Mouse (Mus musculus) heart, embryonic 16.5 days (tissue): Measurements from ENCODE around the gene Gpr21. TPM values are rescaled to one million over a fixed set of nuclear protein-coding genes. Genes with fewer than 3 reads are reported as not detected.
"Not testable (repeated sequence)": the region's sequence is repeated elsewhere in the genome, so short reads cannot be mapped to it uniquely, and the experiment has no call there.

ENCODE experiments used
- ATAC-seq: fragments of 200-750 bp; cut with Nextera tagmentation; replicated peaks from 2 replicates; pipeline ENCODE4 v1.8.0; 2017; ENCODE audit warnings: moderate number of reproducible peaks; ENCODE audit not compliant: insufficient read depth, low FRiP score; ENCODE audit errors: extremely low read depth
- H3K27ac ChIP-seq: fragments of 300-500 bp; sonication (generic); 2 replicates; pipeline ENCODE4 v1.5.1; 2014; ENCODE audit warnings: mild to moderate bottlenecking, low read length, control low read depth, moderate library complexity
- H3K27me3 ChIP-seq: fragments of 300-500 bp; sonication (generic); 2 replicates; pipeline ENCODE4 v1.6.1; 2014; ENCODE audit warnings: low read length, mixed read lengths; ENCODE audit not compliant: control insufficient read depth, insufficient read depth
- H3K36me3 ChIP-seq: fragments of 300-500 bp; sonication (generic); 2 replicates; pipeline ENCODE4 v1.6.1; 2014; ENCODE audit not compliant: control insufficient read depth, insufficient read depth
- H3K4me1 ChIP-seq: fragments of 300-500 bp; sonication (generic); 2 replicates; pipeline ENCODE4 v1.6.1; 2014; ENCODE audit warnings: low read length, mixed read lengths; ENCODE audit not compliant: control insufficient read depth, insufficient read depth
- H3K4me2 ChIP-seq: fragments of 300-500 bp; sonication (generic); 2 replicates; pipeline ENCODE4 v1.6.1; 2014; ENCODE audit warnings: low read depth, mild to moderate bottlenecking, control low read depth, low read length
- H3K4me3 ChIP-seq: fragments of 300-500 bp; sonication (generic); 2 replicates; pipeline ENCODE4 v1.5.1; 2014; ENCODE audit warnings: mild to moderate bottlenecking, control low read depth, low read length
- H3K9ac ChIP-seq: fragments of 300-500 bp; sonication (generic); 2 replicates; pipeline ENCODE4 v1.6.1; 2014; ENCODE audit warnings: low read length, control low read depth
- H3K9me3 ChIP-seq: fragments of 300-500 bp; sonication (generic); replicated peaks from 2 replicates; pipeline ENCODE4 v1.6.1; 2016; ENCODE audit warnings: low read length; ENCODE audit not compliant: control insufficient read depth
- WGBS: fragments of 180-500 bp; shearing (Covaris S2); extraction: QIAGEN DNeasy Blood & Tissue Kit; methylation state at CpG from one replicate; pipeline ENCODE4 v1.1.7; 2014; 5-methylcytosine and 5-hydroxymethylcytosine counted together
- polyA plus RNA-seq: library from polyadenylated mRNA; unstranded; fragments of >200 nt; fragmentation: Nextera tagmentation; extraction: Ambion mirVana; gene quantifications from 2 replicates; pipeline ENCODE4 v1.2.1, GENCODE M21; 2015

The Gpr21 gene
- polyA plus RNA-seq: 0.75 and 1.2 TPM in 2 replicates

DNA sequence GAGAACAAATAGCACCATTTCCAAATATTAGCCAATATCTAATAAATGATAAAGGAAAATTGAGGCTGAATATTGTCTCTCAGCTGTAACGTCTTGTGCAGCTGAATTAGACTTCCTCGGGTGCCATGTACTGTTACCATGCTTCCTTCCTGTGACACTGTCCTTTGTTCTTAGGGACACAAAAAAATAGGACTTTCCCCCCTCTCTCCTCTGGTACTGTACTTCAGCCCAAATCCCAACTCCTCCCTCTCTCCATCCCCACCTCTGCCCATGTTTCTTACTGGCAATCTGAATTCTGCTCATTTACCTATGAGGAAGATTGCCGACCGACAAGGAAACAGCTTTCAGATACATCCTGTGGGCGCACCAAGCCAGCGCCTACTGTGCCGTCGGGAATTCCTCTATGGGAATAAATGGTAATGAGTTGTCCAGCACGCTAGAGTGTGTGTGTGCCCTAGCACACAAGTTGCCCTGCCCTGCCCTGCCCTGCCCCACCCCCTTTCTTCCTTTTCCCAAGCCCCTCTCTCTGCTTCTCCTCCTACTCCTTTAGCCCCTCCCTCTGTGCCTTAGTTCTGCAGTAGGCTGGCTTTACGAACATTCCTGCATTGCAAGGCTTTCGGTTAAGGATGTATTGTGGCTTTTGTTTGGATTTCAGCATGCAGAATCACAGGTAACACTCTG is at the start of gene Gpr21:
Gene Gpr21 (plus strand): TSS at position 303 of the 681 bp plus-strand sequence.
- peaks cover 6% of the 10 kb centered on the region for H3K36me3 ChIP-seq
- H3K4me2 ChIP-seq: peak within 1 kb of the TSS; percentile 33
- no peak within 1 kb of the TSS for H3K27ac ChIP-seq
- H3K9me3 ChIP-seq: no peaks in the 10 kb centered on the region
- ATAC-seq: peak; percentile 41; the same call in 1 of the 2 replicates
- H3K9ac ChIP-seq: no peak within 1 kb of the TSS
- H3K4me3 ChIP-seq: peak within 1 kb of the TSS; percentile 14
- no peaks in the 10 kb centered on the region for H3K27me3 ChIP-seq
- H3K4me1 ChIP-seq: peaks cover 6% of the 10 kb centered on the region; the same call in 1 of the 2 replicates
- 30% methylated on average over 11 of the region's 11 CpGs for WGBS

DNA sequence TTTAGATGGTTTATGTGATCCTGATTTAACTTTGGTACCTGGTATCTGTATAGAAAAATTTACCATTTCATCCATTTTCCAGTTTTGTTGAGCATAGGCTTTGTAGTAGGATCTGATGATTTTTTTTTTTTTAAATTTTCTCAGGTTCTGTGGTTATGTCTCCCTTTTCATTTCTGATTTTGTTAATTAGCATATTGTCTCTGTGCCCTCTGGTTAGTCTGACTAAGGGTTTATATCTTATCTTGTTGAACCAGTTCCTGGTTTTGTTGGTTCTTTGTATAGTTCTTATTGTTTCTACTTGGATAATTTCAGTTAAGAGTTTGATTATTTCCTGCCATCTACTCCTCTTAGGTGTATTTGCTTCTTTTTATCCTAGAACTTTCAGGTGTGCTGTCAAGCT is 36.6 kb upstream of the Gpr21 start:
- H3K27ac ChIP-seq: no peak overlapping the region
- H3K4me3 ChIP-seq: no peak overlapping the region
- H3K4me1 ChIP-seq: no peaks in the 10 kb centered on the region
- no peak overlapping the region for H3K4me2 ChIP-seq
- H3K36me3 ChIP-seq: peaks cover 15% of the 10 kb centered on the region
- H3K9ac ChIP-seq: no peak overlapping the region
- H3K9me3 ChIP-seq: no peaks in the 10 kb centered on the region
- H3K27me3 ChIP-seq: no peaks in the 10 kb centered on the region
- no peak for ATAC-seq

DNA sequence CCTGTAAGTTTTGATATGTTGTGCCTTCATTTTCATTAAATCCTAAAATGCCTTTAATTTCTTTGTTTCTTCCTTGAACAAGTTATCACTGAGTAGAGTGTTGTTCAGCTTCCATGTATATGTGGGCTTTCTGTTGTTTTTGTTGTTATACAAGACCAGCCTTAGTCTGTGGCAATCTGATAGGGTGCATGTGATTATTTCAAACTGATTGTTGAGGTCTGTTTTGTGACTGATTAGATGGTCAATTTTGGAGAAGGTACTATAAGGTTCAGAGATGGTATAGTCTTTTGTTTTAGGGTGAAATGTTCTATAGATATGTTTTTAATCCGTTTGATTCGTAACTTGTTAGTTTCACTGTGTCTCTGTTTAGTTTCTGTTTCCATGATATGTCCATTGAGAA is 36.1 kb upstream of the Gpr21 start:
- Histone ChIP-seq H3K27ac (no peak overlapping the region), H3K9ac (no peak overlapping the region), H3K4me2 (no peak overlapping the region), H3K36me3 (peaks cover 15% of the 10 kb centered on the region), H3K4me3 (no peak overlapping the region), H3K4me1 (no peaks in the 10 kb centered on the region), H3K27me3 (no peaks in the 10 kb centered on the region), H3K9me3 (no peaks in the 10 kb centered on the region)
- ATAC-seq: no peak
- WGBS: 89% methylated on average over 2 of the region's 2 CpGs

DNA sequence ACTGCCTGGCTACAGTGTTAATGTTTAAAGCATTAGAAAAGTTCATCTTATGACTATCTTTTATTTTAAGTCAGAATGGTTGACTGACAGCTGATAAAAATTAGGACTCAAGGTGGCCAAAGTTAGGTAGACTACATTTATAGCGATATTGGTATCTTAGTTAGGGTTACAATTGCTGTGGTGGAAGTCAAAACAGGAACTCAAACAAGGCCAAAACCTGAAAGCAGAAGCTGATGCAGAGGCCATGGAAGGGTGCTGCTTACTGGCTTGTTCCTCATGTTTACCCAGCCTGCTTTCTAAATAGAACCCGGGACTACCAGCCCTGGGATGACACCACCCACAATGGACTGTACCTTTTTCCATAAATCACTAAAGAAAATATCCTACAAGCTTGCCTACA is 32.0 kb upstream of the Gpr21 start:
- 81% methylated on average over 2 of the region's 2 CpGs for WGBS
- no peak overlapping the region for H3K9ac ChIP-seq
- H3K4me3 ChIP-seq: no peak overlapping the region
- peaks cover 11% of the 10 kb centered on the region for H3K36me3 ChIP-seq
- H3K27me3 ChIP-seq: no peaks in the 10 kb centered on the region
- no peak for ATAC-seq
- no peaks in the 10 kb centered on the region for H3K9me3 ChIP-seq
- no peak overlapping the region for H3K4me2 ChIP-seq
- no peaks in the 10 kb centered on the region for H3K4me1 ChIP-seq
- no peak overlapping the region for H3K27ac ChIP-seq

DNA sequence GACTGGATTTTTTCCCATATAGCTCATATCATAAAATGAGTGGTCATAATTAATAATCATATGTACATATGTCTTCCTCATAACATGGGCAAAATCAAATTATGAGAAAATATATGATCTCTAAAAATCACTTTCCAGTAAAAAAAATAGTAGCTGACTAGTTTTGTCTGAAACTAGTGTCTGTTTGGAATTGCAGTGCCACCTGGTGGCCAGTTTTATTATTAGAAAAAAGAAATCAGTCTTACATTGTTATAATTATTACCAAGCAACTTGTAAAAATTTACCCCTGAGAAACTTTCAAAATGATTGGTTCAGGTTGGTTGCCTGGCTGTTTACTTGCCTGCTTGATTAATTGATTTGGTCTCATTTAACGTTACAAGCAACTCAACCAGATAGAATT is 30.8 kb upstream of the Gpr21 start:
- 82% methylated on average over 1 of the region's 1 CpGs for WGBS
- no peak overlapping the region for H3K27ac ChIP-seq
- H3K9ac ChIP-seq: no peak overlapping the region
- no peaks in the 10 kb centered on the region for H3K9me3 ChIP-seq
- no peaks in the 10 kb centered on the region for H3K4me1 ChIP-seq
- no peak overlapping the region for H3K4me2 ChIP-seq
- peaks cover 21% of the 10 kb centered on the region for H3K36me3 ChIP-seq
- ATAC-seq: no peak
- no peak overlapping the region for H3K4me3 ChIP-seq
- no peaks in the 10 kb centered on the region for H3K27me3 ChIP-seq

DNA sequence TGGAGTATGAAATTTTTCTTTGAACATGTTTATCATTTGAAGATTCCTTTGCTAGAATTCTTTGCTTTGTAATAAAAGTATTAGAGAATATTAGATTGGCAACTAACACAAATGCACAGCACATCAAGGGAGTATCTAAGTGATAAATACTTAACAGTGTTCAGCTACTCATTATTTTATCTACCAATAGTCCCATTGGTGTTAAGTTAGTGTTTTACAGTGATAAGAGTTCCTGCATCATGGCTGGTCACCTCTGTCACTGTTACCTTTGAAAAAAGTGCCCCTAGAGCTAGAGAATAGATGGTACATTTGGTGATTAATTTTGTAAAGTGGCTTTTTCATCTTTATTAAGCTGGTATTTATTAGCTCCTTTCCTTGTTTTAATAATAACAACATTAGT is 29.7 kb upstream of the Gpr21 start:
- Histone ChIP-seq H3K36me3 (peaks cover 25% of the 10 kb centered on the region), H3K27ac (no peak overlapping the region), H3K4me3 (no peak overlapping the region), H3K4me1 (no peaks in the 10 kb centered on the region), H3K4me2 (no peak overlapping the region), H3K27me3 (no peaks in the 10 kb centered on the region), H3K9me3 (no peaks in the 10 kb centered on the region), H3K9ac (no peak overlapping the region)
- ATAC-seq: no peak

DNA sequence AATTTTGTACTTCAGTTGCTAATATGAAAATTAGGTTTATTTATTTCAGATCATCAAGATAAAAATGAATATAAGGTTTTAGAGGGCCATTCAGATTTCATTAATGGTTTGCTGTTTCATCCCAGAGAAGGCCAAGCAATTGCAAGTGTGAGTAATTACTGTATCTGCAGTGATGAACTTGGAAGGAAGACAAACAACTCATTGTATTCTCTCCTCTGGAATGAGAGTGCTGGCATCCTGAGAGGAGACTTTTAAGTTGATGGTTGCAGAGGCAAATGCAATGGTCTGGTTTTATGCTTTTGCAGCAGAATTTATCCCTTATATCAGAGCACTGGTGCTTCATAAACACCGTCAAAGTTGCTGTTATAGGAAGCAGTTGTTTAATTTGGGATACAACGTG is 27.2 kb upstream of the Gpr21 start:
- no peak overlapping the region for H3K4me3 ChIP-seq
- peaks cover 30% of the 10 kb centered on the region for H3K36me3 ChIP-seq
- no peaks in the 10 kb centered on the region for H3K27me3 ChIP-seq
- H3K9me3 ChIP-seq: no peaks in the 10 kb centered on the region
- no peak overlapping the region for H3K9ac ChIP-seq
- ATAC-seq: no peak
- H3K4me1 ChIP-seq: no peaks in the 10 kb centered on the region
- H3K27ac ChIP-seq: no peak overlapping the region
- no peak overlapping the region for H3K4me2 ChIP-seq
- WGBS: 92% methylated on average over 2 of the region's 2 CpGs

DNA sequence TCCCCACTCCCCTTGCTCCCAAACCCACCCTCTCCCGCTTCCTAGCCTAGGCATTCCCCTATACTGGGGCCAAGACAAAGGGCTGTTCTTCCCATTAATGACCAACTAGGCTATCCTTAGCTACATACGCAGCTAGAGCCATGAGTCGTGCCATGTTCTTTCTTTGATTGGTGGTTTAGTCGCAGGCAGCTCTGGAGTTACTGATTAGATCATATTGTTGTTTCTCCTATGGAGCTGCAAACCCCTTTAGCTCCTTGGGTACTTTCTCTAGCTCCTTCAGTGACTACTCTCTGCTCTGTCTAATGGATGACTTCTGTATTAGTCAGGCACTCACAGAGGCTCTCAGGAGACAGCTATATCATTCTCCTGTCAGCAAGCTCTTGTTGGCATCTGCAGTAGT is 18.8 kb upstream of the Gpr21 start:
- no peak for ATAC-seq
- Histone ChIP-seq H3K4me3 (no peak overlapping the region), H3K36me3 (peaks cover 7% of the 10 kb centered on the region)

DNA sequence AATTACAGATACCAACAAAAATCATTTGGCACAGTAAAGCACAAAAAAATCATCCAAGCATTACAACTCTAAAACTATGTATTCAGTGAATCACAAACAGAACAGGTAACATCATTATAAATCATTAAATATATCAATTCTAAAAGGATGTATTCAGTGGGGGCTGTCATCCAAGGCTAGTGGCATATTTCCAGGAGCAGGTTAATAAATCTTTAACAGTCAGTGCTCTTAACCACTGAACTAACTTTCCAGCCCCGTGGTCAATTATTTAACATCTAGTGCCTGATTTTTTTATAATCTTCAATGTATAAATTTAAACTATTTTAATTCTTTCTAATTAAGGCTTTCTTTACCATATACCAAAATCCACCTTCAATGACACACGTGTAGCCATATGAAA is 10.3 kb upstream of the Gpr21 start:
- WGBS: 95% methylated on average over 2 of the region's 2 CpGs
- H3K27me3 ChIP-seq, H3K9me3 ChIP-seq, H3K27ac ChIP-seq, H3K4me1 ChIP-seq, H3K4me2 ChIP-seq, H3K9ac ChIP-seq, H3K4me3 ChIP-seq, ATAC-seq: not testable (repeated sequence)
- peaks cover 22% of the 10 kb centered on the region for H3K36me3 ChIP-seq

More for the DNA sequence above, 18.8 kb upstream of the Gpr21 start:
- no peaks in the 10 kb centered on the region for H3K4me1 ChIP-seq
- no peaks in the 10 kb centered on the region for H3K9me3 ChIP-seq
- no peak overlapping the region for H3K4me2 ChIP-seq
- 91% methylated on average over 4 of the region's 4 CpGs for WGBS
- no peaks in the 10 kb centered on the region for H3K27me3 ChIP-seq
- H3K9ac ChIP-seq: no peak overlapping the region
- H3K27ac ChIP-seq: no peak overlapping the region
